Mouse (Mus musculus): ENCODE measurements around the gene Gabrb1. TPM values are rescaled to one million over a fixed set of nuclear protein-coding genes. Genes with fewer than 3 reads are reported as not detected.

Gabrb1 gene
- polyA plus RNA-seq, 1 experiment from 2014 or later = 24.8 TPM

DNA sequence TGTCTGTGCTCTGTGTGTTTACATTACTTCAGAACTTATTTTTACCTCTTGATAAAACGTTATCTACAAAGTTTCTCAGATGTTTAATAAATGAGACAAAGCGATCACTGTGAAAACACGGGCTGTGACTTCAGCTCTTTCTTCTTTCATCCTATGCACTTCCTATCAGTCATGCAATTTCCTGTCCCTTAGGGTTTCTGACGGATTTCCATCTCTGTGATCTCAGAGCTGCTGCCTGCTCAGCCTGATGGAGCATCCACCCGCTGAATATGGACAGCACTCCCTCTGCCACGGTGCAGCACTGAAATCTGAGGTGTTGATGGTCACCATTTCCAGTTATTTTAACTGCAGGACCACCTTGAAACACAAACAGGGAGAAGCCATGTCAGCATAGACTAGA, 501.6 kb downstream of the Gabrb1 start:
- H3K4me2 ChIP-seq (ENCODE audit: low read length) = no peak overlapping the region
- no peak for ATAC-seq
- no peak overlapping the region for H3K27ac ChIP-seq (ENCODE audit: low read length)
- no peaks in the 10 kb centered on the region for H3K27me3 ChIP-seq (replicated peaks; ENCODE audit: control insufficient read depth, insufficient read depth, low read length)
- no peaks in the 10 kb centered on the region for H3K9me3 ChIP-seq (ENCODE audit: control insufficient read depth, low read length)
- peaks cover 25% of the 10 kb centered on the region for H3K36me3 ChIP-seq (ENCODE audit: control insufficient read depth, insufficient read depth)
- no peaks in the 10 kb centered on the region for H3K4me1 ChIP-seq (replicated peaks; ENCODE audit: control insufficient read depth, insufficient read depth, low read length)
- 84% methylated on average over 6 of the region's 6 CpGs for WGBS
- no peak overlapping the region for H3K9ac ChIP-seq (replicated peaks; ENCODE audit: low read depth, low read length)
- H3K4me3 ChIP-seq (replicated peaks; ENCODE audit: low read length) = no peak overlapping the region

DNA sequence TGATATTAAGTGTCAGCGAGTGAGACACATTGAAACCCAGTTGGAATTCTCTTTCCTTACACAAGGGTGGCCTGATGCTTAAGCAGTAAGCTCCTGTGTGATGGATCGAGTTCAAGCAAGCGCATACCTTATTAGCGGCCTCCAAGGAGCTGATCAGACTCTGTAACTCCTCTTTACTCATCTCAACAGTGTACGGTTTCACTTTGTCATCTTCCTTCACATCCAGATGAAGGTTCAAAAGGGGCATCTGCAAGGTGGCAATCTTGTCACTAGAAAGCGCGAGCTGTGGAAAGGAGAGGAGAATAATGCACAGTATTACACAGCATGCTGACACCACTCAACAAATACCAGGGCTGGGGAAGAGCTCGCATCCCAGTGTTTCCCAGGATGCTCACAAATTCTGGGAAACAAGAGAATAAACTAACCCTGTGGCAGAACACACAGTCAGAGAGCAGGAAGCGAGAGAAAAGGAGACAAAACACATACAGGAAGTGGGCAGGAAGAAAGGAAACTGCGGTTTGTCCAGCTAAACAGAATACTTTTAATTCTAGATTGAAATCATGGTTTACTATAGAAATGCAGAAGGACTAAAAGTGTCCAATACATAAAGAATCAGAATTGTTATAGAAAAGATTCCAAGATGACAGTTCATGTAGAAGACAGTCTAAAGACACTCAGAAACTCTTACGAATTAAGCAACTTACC, 503.0 kb downstream of the Gabrb1 start:
- Histone ChIP-seq H3K4me3 (replicated peaks; ENCODE audit: low read length) (no peak overlapping the region), H3K27me3 (replicated peaks; ENCODE audit: control insufficient read depth, insufficient read depth, low read length) (no peaks in the 10 kb centered on the region), H3K9ac (replicated peaks; ENCODE audit: low read depth, low read length) (no peak overlapping the region), H3K4me2 (ENCODE audit: low read length) (no peak overlapping the region), H3K4me1 (replicated peaks; ENCODE audit: control insufficient read depth, insufficient read depth, low read length) (no peaks in the 10 kb centered on the region; the same call in 1 of the 2 replicates), H3K36me3 (ENCODE audit: control insufficient read depth, insufficient read depth) (peaks cover 25% of the 10 kb centered on the region), H3K9me3 (ENCODE audit: control insufficient read depth, low read length) (no peaks in the 10 kb centered on the region), H3K27ac (ENCODE audit: low read length) (no peak overlapping the region)
- ATAC-seq = no peak
- WGBS = 90% methylated on average over 11 of the region's 11 CpGs

DNA sequence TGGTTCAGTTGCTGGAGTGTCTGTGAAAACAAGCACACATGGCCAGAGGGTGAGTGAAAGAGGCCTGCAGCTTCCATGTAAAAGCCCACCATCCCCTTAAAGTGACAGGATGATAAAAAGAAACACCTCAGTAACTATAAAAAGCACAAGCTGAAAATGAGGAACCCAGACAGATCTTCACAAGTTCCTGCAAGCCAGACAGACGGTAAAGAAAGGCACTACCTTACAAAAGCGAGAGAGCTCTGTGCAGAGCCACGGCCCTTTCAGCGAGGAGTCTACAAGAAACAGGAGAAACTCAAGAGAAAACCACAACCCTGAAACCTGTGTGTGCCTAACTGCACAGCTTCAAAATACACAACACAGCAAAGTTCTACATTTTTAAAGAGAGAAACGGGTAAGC, 504.9 kb downstream of the Gabrb1 start:
- no peaks in the 10 kb centered on the region for H3K9me3 ChIP-seq (ENCODE audit: control insufficient read depth, low read length)
- peaks cover 7% of the 10 kb centered on the region for H3K4me1 ChIP-seq (replicated peaks; ENCODE audit: control insufficient read depth, insufficient read depth, low read length)
- H3K4me2 ChIP-seq (ENCODE audit: low read length) = no peak overlapping the region
- H3K9ac ChIP-seq (replicated peaks; ENCODE audit: low read depth, low read length) = no peak overlapping the region
- H3K36me3 ChIP-seq (ENCODE audit: control insufficient read depth, insufficient read depth) = peaks cover 23% of the 10 kb centered on the region
- no peaks in the 10 kb centered on the region for H3K27me3 ChIP-seq (replicated peaks; ENCODE audit: control insufficient read depth, insufficient read depth, low read length)
- ATAC-seq = no peak
- WGBS = 89% methylated on average over 5 of the region's 5 CpGs
- H3K27ac ChIP-seq (ENCODE audit: low read length) = no peak overlapping the region
- no peak overlapping the region for H3K4me3 ChIP-seq (replicated peaks; ENCODE audit: low read length)

DNA sequence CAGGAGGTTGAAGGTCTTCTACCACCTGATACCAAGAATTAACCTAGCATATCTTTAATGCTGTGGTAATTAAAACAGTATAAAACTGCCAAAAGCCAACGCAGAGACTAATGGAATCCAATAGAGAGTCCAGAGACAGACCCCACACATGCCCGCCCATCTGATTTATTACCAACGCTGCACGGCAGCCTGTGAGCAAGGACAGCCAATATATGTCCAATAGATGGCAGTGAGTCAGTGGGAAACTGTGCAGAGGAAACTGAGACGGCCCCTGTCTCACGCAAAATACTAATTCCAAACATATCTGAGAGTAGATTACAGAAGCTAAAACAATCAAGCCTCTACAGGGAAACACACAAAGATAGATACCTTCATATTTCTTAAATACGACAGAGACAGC, 506.5 kb downstream of the Gabrb1 start:
- no peak overlapping the region for H3K9ac ChIP-seq (replicated peaks; ENCODE audit: low read depth, low read length)
- no peak overlapping the region for H3K4me2 ChIP-seq (ENCODE audit: low read length)
- peaks cover 15% of the 10 kb centered on the region for H3K36me3 ChIP-seq (ENCODE audit: control insufficient read depth, insufficient read depth)
- H3K4me1 ChIP-seq (replicated peaks; ENCODE audit: control insufficient read depth, insufficient read depth, low read length) = peaks cover 7% of the 10 kb centered on the region
- no peak overlapping the region for H3K4me3 ChIP-seq (replicated peaks; ENCODE audit: low read length)
- WGBS = 84% methylated on average over 7 of the region's 7 CpGs
- H3K27ac ChIP-seq (ENCODE audit: low read length) = no peak overlapping the region
- no peak for ATAC-seq
- no peaks in the 10 kb centered on the region for H3K27me3 ChIP-seq (replicated peaks; ENCODE audit: control insufficient read depth, insufficient read depth, low read length)
- H3K9me3 ChIP-seq (ENCODE audit: control insufficient read depth, low read length) = no peaks in the 10 kb centered on the region

DNA sequence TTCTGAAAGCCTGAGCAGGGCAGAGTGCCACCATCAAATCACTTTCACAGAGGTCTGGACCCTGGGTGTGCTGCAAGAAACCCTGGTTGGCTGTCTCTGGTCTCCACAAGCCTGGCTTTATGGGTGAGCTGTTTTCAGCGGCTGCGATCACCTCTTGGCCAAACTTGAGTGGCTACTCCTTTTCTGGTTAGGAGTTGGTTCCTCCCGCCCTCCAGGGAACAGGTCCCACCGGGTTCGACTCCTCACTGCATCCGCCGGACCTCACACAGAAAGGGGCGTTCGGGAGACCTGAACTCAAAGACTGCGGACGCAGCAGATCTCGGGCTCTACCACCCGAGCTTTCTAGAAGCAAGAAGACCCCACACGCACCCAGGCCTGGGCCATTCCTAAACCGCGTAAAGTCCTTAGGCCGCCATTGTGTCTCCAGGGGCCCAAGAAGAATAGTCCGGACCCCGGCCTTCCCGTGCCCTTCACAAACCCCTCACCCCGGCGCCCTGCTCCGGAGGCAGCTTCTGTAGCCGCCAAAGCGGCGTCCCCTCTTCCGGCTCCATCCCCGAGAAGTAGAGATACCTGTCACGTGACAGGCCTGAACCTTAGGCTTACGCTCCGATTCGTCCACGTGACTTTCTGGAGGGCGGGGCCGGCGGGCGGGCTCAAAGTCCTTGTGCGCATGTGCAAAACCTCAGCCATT, 509.8 kb downstream of the Gabrb1 start, which contains the start of gene Commd8:
Gene Commd8, minus strand, starts transcription at position 596 of the 691 bp plus-strand sequence.
- WGBS = under 1% methylated on average over 38 of the region's 38 CpGs
- H3K27ac ChIP-seq (ENCODE audit: low read length) = peak within 1 kb of the TSS; percentile 56
- H3K9ac ChIP-seq (replicated peaks; ENCODE audit: low read depth, low read length) = peak within 1 kb of the TSS; percentile 72
- peaks cover 7% of the 10 kb centered on the region for H3K4me1 ChIP-seq (replicated peaks; ENCODE audit: control insufficient read depth, insufficient read depth, low read length)
- H3K4me3 ChIP-seq (replicated peaks; ENCODE audit: low read length) = peak within 1 kb of the TSS; percentile 77
- no peaks in the 10 kb centered on the region for H3K27me3 ChIP-seq (replicated peaks; ENCODE audit: control insufficient read depth, insufficient read depth, low read length)
- H3K36me3 ChIP-seq (ENCODE audit: control insufficient read depth, insufficient read depth) = no peaks in the 10 kb centered on the region
- H3K4me2 ChIP-seq (ENCODE audit: low read length) = peak within 1 kb of the TSS; percentile 84
- ATAC-seq = peak; percentile 93
- H3K9me3 ChIP-seq (ENCODE audit: control insufficient read depth, low read length) = no peaks in the 10 kb centered on the region

DNA sequence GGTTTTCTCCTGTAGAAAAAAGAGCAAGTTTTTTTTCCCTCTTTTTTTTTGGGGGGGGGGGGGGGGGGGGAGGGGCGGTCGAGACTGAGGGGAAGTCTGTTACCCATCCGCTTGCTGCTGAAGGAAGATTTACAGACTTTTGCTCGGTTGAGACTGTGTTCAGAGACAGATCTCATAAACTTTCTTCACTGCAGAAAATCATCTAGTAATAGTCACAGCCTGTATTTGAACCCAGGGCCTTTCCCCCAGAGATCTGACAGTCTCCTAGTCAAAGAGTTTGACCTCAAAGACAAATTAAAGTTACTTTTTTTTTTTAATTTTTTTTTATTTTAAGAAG, 510.3 kb downstream of the Gabrb1 start:
- no peaks in the 10 kb centered on the region for H3K27me3 ChIP-seq (replicated peaks; ENCODE audit: control insufficient read depth, insufficient read depth, low read length)
- H3K4me2 ChIP-seq (ENCODE audit: low read length) = peak overlapping the region; percentile 84
- ATAC-seq = peak; percentile 68
- H3K27ac ChIP-seq (ENCODE audit: low read length) = no peak overlapping the region
- peaks cover 7% of the 10 kb centered on the region for H3K4me1 ChIP-seq (replicated peaks; ENCODE audit: control insufficient read depth, insufficient read depth, low read length)
- WGBS = 0% methylated on average over 4 of the region's 4 CpGs
- H3K4me3 ChIP-seq (replicated peaks; ENCODE audit: low read length) = peak overlapping the region; percentile 77
- no peaks in the 10 kb centered on the region for H3K36me3 ChIP-seq (ENCODE audit: control insufficient read depth, insufficient read depth)
- H3K9me3 ChIP-seq (ENCODE audit: control insufficient read depth, low read length) = no peaks in the 10 kb centered on the region
- no peak overlapping the region for H3K9ac ChIP-seq (replicated peaks; ENCODE audit: low read depth, low read length)

DNA sequence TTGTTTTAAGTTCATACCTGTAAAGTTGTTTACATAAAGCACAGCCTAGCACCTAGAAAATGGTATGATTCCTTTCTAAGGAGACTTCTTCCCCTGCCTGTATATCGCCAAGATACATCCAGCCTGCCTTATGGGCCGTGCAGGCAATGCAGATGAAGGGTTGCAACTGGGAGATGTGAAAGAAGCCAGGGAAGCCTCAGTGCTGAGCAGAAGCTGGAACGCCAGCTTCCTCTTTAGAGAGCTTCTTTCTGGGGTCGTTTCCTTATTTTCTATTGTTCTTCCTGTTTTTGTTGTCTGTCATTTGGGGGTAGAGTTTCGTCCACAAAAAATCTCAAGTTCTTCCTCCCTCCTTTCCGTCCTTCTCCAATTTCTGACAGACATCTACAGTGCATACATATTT, 512.2 kb downstream of the Gabrb1 start:
- H3K36me3 ChIP-seq (ENCODE audit: control insufficient read depth, insufficient read depth) = no peaks in the 10 kb centered on the region
- no peak overlapping the region for H3K27ac ChIP-seq (ENCODE audit: low read length)
- no peaks in the 10 kb centered on the region for H3K27me3 ChIP-seq (replicated peaks; ENCODE audit: control insufficient read depth, insufficient read depth, low read length)
- H3K4me3 ChIP-seq (replicated peaks; ENCODE audit: low read length) = no peak overlapping the region
- H3K9me3 ChIP-seq (ENCODE audit: control insufficient read depth, low read length) = no peaks in the 10 kb centered on the region
- no peak overlapping the region for H3K9ac ChIP-seq (replicated peaks; ENCODE audit: low read depth, low read length)
- H3K4me1 ChIP-seq (replicated peaks; ENCODE audit: control insufficient read depth, insufficient read depth, low read length) = peaks cover 7% of the 10 kb centered on the region
- no peak for ATAC-seq
- WGBS = 75% methylated on average over 6 of the region's 6 CpGs
- H3K4me2 ChIP-seq (ENCODE audit: low read length) = no peak overlapping the region

DNA sequence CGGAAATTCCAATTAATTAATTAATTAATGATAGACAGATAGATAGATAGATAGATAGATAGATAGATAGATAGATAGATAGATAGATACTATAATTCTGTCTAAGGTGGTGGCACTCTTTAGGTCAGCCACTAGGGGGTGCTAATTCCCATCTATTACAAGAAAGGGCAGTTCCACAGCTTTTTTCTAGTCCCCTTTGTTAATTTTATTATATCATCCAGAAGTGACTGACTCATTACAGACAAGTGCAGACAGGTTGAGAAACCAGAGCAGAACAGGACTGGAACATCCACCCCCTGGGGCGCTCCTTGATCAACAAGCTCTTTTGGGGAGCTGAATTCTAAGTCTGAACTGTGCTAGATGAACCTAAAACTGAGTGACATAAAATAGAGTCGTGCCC, 514.8 kb downstream of the Gabrb1 start:
- no peaks in the 10 kb centered on the region for H3K27me3 ChIP-seq (replicated peaks; ENCODE audit: control insufficient read depth, insufficient read depth, low read length)
- H3K4me2 ChIP-seq (ENCODE audit: low read length) = no peak overlapping the region
- H3K9ac ChIP-seq (replicated peaks; ENCODE audit: low read depth, low read length) = no peak overlapping the region
- no peak overlapping the region for H3K4me3 ChIP-seq (replicated peaks; ENCODE audit: low read length)
- no peaks in the 10 kb centered on the region for H3K9me3 ChIP-seq (ENCODE audit: control insufficient read depth, low read length)
- H3K36me3 ChIP-seq (ENCODE audit: control insufficient read depth, insufficient read depth) = no peaks in the 10 kb centered on the region
- 34% methylated on average over 3 of the region's 3 CpGs for WGBS
- ATAC-seq = no peak
- H3K4me1 ChIP-seq (replicated peaks; ENCODE audit: control insufficient read depth, insufficient read depth, low read length) = 0 out of 2 replicates have a peak, but pooled peaks cover 2% of the 10 kb centered on the region
- no peak overlapping the region for H3K27ac ChIP-seq (ENCODE audit: low read length)

DNA sequence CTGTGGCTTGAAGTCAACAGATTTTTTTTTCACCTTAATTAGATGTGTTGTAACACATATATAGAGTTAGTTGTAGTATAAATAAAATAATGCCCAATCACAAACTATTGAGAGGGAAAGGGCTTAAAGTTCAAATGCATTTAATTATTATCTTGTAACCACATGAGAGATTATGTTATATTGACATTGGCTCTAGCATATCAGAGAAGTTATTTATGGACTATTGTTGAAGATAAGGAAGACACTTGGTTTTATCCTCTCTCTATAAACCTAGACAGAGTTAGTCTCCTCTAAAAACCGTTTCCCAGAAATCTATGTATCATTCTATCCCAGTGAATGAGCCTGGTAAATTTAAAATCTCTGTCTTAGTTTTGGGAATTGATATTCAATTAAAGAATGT, 515.6 kb downstream of the Gabrb1 start:
- no peak overlapping the region for H3K9ac ChIP-seq (replicated peaks; ENCODE audit: low read depth, low read length)
- H3K4me2 ChIP-seq (ENCODE audit: low read length) = no peak overlapping the region
- H3K4me1 ChIP-seq (replicated peaks; ENCODE audit: control insufficient read depth, insufficient read depth, low read length) = 0 out of 2 replicates have a peak, but pooled peaks cover 2% of the 10 kb centered on the region
- no peaks in the 10 kb centered on the region for H3K27me3 ChIP-seq (replicated peaks; ENCODE audit: control insufficient read depth, insufficient read depth, low read length)
- H3K27ac ChIP-seq (ENCODE audit: low read length) = no peak overlapping the region
- H3K9me3 ChIP-seq (ENCODE audit: control insufficient read depth, low read length) = no peaks in the 10 kb centered on the region
- 72% methylated on average over 1 of the region's 1 CpGs for WGBS
- ATAC-seq = no peak
- H3K36me3 ChIP-seq (ENCODE audit: control insufficient read depth, insufficient read depth) = no peaks in the 10 kb centered on the region
- no peak overlapping the region for H3K4me3 ChIP-seq (replicated peaks; ENCODE audit: low read length)
